Mouse (Mus musculus): ENCODE data around the gene Glrx2. TPM values are rescaled to one million over a fixed set of nuclear protein-coding genes. Genes with fewer than 3 reads are reported as not detected.

The Glrx2 gene
- polyA plus RNA-seq, 1 experiment = not detected

DNA sequence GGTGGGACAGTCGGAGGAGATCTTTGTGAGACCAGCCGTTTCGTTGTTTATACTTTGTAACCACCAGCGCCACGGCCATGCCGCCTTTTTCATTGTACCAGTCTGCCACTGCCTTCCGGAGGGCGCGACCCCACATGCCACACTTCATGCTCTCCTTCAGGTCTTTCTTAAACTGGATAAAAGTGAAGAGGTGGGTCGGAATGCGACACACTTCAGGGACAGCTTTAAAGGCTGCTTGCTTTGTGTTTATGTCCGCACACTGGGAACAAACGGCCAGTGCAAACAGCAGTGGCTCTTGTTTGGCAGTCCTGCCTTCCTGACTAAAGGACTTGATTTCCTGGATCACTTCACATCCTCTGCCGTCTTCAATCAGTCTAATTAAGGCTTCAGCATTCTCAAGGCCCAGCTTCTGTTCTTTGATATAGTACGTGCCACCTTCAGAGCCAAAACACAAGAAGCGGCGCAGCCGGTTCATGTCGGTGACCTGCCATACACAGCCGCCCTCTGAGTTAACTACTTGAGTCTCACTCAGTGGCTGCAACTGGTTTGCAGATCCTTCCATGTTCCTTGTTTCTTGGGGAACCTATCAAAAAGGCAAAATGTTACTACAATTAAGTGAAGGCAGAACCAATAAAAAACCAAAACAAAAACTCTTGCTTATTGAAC lies 54.4 kb downstream of the Glrx2 start:
- no peak overlapping the region for H3K27ac ChIP-seq (ENCODE audit: insufficient read depth, low read depth, low read length)
- TF ChIP-seq CTCF (IDR thresholded peaks at IDR 0.05; ENCODE audit: insufficient read depth, low read depth, low read length) (no peak), POLR2A (IDR thresholded peaks at IDR 0.05; ENCODE audit: insufficient read depth, low read depth, low read length) (no peak)

DNA sequence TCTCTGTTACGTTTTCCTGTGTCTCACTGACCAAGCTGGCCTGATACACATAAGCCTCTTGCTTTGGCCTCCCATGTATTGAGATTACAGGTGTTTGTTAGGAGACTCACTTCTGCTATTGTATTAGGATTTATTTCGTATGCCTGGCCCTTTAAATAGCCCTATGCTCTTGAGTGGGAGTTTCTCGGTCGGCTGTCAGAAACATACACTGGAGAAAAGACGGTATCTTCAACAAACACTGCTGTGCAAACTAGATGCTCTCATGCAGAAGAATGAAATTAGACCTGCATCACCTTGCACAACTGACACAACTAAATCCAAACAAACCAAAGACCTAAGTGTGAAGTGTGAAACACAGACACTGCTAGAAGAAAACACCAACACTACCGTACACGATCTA lies 56.9 kb downstream of the Glrx2 start:
- Histone ChIP-seq H3K4me3 (ENCODE audit: insufficient read depth, low read depth, low read length) (no peak overlapping the region), H3K27ac (ENCODE audit: insufficient read depth, low read depth, low read length) (no peak overlapping the region), H3K4me1 (ENCODE audit: control insufficient read depth, insufficient read depth, low read length) (peaks cover 15% of the 10 kb centered on the region)
- TF ChIP-seq POLR2A (IDR thresholded peaks at IDR 0.05; ENCODE audit: insufficient read depth, low read depth, low read length) = no peak
- TF ChIP-seq CTCF (IDR thresholded peaks at IDR 0.05; ENCODE audit: insufficient read depth, low read depth, low read length) = no peak
- 43% methylated on average over 7 of the region's 7 CpGs for WGBS

More for the DNA sequence above, 54.4 kb downstream of the Glrx2 start:
- Histone ChIP-seq H3K4me1 (ENCODE audit: control insufficient read depth, insufficient read depth, low read length) (peaks cover 11% of the 10 kb centered on the region), H3K4me3 (ENCODE audit: insufficient read depth, low read depth, low read length) (no peak overlapping the region)
- 68% methylated on average over 20 of the region's 20 CpGs for WGBS

GRCm38 (mm10) chr1:143773909-143774308 lies 57.8 kb downstream of the Glrx2 start:
- peaks cover 15% of the 10 kb centered on the region for H3K4me1 ChIP-seq (ENCODE audit: control insufficient read depth, insufficient read depth, low read length)
- H3K27ac ChIP-seq (ENCODE audit: insufficient read depth, low read depth, low read length) = no peak overlapping the region
- no peak overlapping the region for H3K4me3 ChIP-seq (ENCODE audit: insufficient read depth, low read depth, low read length)
- WGBS = 36% methylated on average over 6 of the region's 6 CpGs
- TF ChIP-seq POLR2A (IDR thresholded peaks at IDR 0.05; ENCODE audit: insufficient read depth, low read depth, low read length) (no peak), CTCF (IDR thresholded peaks at IDR 0.05; ENCODE audit: insufficient read depth, low read depth, low read length) (no peak)

DNA sequence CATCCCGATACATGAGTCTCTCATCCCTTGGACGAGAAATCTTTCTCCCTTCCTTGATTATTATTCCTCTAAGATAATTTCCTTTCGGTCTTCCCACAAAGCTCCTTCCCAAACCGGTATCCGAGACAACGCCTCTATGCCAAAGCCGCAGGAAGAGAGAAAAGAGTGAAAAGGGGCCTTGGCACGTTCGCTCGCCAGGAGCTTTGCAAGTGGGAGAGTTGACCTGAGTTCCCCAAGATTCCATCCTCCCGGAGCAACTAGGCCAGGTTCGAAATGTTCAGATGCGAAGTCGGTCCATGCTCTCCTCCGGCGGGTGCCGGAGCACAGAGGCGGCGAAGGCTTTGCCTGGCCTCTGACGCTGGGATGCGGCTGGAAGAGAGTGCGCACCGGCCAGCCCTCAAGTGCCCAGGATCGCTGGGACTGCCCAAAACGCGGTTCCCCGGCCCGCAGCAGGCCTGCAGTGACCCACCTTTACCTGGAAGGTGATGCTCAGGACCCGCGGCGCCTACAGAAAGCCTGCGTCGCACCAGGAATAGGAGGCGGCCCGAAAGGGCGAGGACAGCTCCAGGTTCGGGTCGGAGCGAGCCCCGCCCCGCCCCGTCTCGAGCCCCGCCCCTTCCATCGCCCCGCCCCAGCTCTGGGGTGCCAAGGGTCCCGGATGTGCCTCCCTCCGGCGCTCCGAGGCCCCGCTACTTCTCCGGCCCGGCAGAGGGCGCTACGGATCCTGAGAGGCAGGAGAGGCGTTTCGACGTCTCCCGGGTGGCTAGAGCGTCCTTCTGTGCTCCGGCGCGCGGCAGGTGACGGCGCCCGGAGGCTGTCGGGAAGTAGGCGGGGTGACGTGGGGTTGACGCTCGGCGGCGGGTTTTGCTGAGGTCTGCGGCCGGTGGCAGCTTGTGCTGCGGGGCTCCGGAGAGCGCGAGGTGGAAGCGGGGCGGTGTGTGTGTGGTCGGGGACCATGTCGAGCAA lies 60.6 kb downstream of the Glrx2 start, which contains the start of the genes Trove2 and Uchl5:
Gene Trove2 (minus strand): TSS at position 623 of the 966 bp plus-strand sequence.
Gene Uchl5 (plus strand): TSS at position 827 of the 966 bp plus-strand sequence.
- under 1% methylated on average over 84 of the region's 84 CpGs for WGBS
- TF ChIP-seq POLR2A (IDR thresholded peaks at IDR 0.05; ENCODE audit: insufficient read depth, low read depth, low read length) (peak; percentile 54), CTCF (IDR thresholded peaks at IDR 0.05; ENCODE audit: insufficient read depth, low read depth, low read length) (peak; percentile 72)

DNA sequence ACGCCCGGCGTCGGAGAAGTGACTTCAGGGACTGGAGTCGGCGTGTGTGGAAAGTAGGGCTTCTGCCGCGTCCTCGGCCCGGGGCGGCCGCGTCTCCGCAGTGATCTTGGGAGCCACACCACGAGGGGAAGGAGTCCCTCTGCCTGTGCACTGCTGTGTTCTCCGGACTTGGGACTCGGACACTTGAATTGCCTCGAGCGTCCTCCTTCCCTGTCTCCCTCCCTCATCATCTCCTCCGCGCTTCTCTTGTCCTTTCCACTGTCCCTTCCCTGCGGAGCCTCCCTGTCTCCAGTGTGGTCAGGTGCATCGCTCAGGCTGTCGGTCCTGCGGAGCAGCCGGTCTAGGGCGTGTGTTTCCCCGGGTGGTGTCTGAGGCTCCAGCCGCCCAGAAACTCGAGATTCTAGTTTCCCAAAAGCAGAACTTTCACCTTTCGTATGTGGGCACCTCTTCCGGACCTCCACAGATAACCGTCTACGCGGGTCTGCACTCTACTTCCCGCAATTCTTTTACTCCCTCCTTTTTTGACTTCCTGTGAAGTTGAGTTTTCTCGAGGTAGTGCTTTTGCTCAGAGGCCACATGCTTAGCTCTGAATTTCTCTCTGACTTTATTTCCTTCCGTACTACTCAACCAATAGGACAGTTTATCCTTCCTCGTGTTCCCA lies 61.5 kb downstream of the Glrx2 start:
- Histone ChIP-seq H3K4me3 (ENCODE audit: insufficient read depth, low read depth, low read length) (peak overlapping the region; percentile 55), H3K27ac (ENCODE audit: insufficient read depth, low read depth, low read length) (0 out of 2 replicates have a peak overlapping the region, but pooled peaks have one; percentile 8), H3K4me1 (ENCODE audit: control insufficient read depth, insufficient read depth, low read length) (peaks cover 6% of the 10 kb centered on the region; the same call in 1 of the 2 replicates)
- no peak for TF ChIP-seq POLR2A (IDR thresholded peaks at IDR 0.05; ENCODE audit: insufficient read depth, low read depth, low read length)
- TF ChIP-seq CTCF (IDR thresholded peaks at IDR 0.05; ENCODE audit: insufficient read depth, low read depth, low read length) = no peak
- WGBS = under 1% methylated on average over 39 of the region's 39 CpGs

More for the DNA sequence above, 60.6 kb downstream of the Glrx2 start, which contains the start of the genes Trove2 and Uchl5:
- Histone ChIP-seq H3K27ac (ENCODE audit: insufficient read depth, low read depth, low read length) (peak within 1 kb of the TSS; percentile 76), H3K4me3 (ENCODE audit: insufficient read depth, low read depth, low read length) (peak within 1 kb of the TSS; percentile 92), H3K4me1 (ENCODE audit: control insufficient read depth, insufficient read depth, low read length) (peaks cover 6% of the 10 kb centered on the region; the same call in 1 of the 2 replicates)

DNA sequence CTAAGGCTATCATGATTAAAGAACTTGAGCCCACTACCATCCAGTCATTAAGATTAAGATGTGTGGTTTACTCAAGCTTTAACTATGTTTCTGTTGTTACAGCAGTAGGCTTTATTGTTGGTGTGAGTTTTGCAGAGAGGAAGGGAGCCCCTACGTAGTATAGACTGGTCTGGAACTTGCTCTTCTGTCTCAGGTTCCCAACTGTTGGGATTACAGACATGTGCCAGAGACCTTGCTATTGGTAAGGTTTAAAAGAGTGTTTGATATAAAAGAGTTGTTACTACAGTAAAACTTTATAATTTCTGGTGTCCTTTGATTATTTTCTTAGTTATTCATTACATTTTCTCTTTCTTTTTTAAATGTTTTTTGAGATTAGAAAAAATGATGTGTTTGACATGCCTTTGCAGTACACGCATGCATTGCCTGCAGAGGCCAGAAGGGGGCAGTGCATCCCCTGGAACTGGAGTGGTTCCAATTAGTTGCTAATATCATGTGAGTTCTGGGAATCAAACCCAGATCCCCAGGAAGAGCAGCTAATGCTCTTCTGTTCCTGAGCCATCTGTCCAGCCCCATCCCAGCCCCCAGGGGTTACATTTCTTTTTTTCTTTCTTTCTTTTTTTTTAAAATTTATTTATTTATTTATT lies 72.6 kb downstream of the Glrx2 start:
- no peak overlapping the region for H3K27ac ChIP-seq (ENCODE audit: insufficient read depth, low read depth, low read length)
- 89% methylated on average over 2 of the region's 2 CpGs for WGBS
- TF ChIP-seq CTCF (IDR thresholded peaks at IDR 0.05; ENCODE audit: insufficient read depth, low read depth, low read length) (no peak), POLR2A (IDR thresholded peaks at IDR 0.05; ENCODE audit: insufficient read depth, low read depth, low read length) (no peak)
- H3K4me3 ChIP-seq (ENCODE audit: insufficient read depth, low read depth, low read length) = no peak overlapping the region
- no peaks in the 10 kb centered on the region for H3K4me1 ChIP-seq (ENCODE audit: control insufficient read depth, insufficient read depth, low read length)

Other genes starting within 250 kb of the Glrx2 start
- gene B3galt2, start 75.7 kb upstream of the Glrx2 start, polyA plus RNA-seq (2012; ENCODE audit: insufficient read depth, insufficient read length, low replicate concordance, missing spikeins) = not detected in 2 replicates
- not detected in 2 replicates for gene Cdc73, start 13.4 kb upstream of the Glrx2 start, polyA plus RNA-seq (2012; ENCODE audit: insufficient read depth, insufficient read length, low replicate concordance, missing spikeins)
- not detected in 2 replicates for gene Trove2, start 60.7 kb downstream of the Glrx2 start, polyA plus RNA-seq (2012; ENCODE audit: insufficient read depth, insufficient read length, low replicate concordance, missing spikeins)
- not detected in 2 replicates for gene Uchl5, start 60.9 kb downstream of the Glrx2 start, polyA plus RNA-seq (2012; ENCODE audit: insufficient read depth, insufficient read length, low replicate concordance, missing spikeins)